Mouse (Mus musculus) cerebellum, adult 2 months (tissue): ENCODE measurements around the gene Map6.

ENCODE experiments used
- CTCF ChIP-seq: fragments of 200-500 bp; IDR thresholded peaks from 2 replicates; pipeline ENCODE4 v1.5.1; 2011; ENCODE audit warnings: low read depth, mild to moderate bottlenecking, control low read depth, low read length, moderate library complexity, borderline replicate concordance; ENCODE audit not compliant: insufficient read depth
- POLR2A ChIP-seq: fragments of 200-500 bp; IDR thresholded peaks from 2 replicates; pipeline ENCODE4 v1.6.1; 2011; ENCODE audit warnings: low read length, control low read depth, borderline replicate concordance; ENCODE audit not compliant: insufficient read depth

DNA sequence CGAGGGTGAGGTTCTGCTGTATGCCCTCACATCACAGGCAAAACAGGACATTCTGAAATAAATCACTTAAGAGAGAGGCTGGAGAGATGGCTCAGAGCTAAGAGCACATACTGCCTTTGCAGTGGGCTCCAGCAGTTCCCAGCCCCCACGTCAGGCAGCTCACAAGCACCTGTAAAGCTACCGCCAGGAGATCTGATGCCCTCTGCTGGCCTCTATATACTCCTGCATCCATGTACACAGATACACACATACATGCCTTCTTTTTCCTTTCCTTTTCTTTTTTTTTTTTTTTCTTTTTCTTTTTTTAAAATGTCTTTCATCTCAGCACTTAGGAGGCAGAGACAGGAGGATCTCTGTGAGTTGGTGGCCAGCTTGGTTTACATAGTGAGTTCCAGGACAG lies 5.3 kb upstream of the Map6 start:
- TF ChIP-seq POLR2A = no peak
- no peak for TF ChIP-seq CTCF
